Mouse (Mus musculus): ENCODE measurements at regions not wholly inside any gene's neighbourhood (a gene's known extent, or its start where the extent isn't known, plus 50 kb on each side); places are given as distances from the start of the nearest gene placed in this dataset.

DNA sequence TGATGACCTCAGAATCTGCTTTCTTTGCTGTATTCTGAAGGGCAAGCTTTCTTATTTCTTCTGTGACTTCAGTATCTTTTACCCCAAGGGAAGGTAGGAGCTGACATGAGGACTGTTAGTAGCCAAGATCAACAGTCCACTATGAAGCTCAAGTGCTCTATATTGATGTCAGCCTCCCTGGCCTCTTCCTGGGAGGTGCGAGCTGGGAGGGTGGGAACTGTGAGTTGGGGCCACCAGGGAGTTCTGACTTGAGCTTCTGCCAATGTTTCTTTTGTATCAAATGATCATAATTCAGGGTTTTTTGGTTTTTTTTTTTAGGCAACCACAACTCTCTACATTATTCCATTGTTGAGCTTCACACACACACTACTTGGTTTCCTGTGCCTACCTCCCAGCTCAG is 536.8 kb upstream of the Nrp1 start:
- TF ChIP-seq POLR2A (IDR thresholded peaks at IDR 0.05; ENCODE audit: borderline replicate concordance, extremely low read depth, insufficient read depth, insufficient read length, poor library complexity, severe bottlenecking) (no peak), CTCF (IDR thresholded peaks at IDR 0.05; ENCODE audit: borderline replicate concordance, extremely low read depth, insufficient read depth, insufficient read length) (no peak)

Data from brain, embryonic 14.5 days (tissue).